In genomic region chr8:111439189-111439588, GRCm38 (mm10) we compare ENCODE assay signal across 8 mouse cellular contexts. TPM values are rescaled to one million over a fixed set of nuclear protein-coding genes. Genes with fewer than 3 reads are reported as not detected.
DNase-seq lines count a peak whose midpoint lies in the region; ATAC-seq and TF ChIP-seq lines count a peak whose summit lies in the region.

No protein-coding gene starts in this region.

- H3K4me1 ChIP-seq in bone marrow macrophage, adult 2 months (ENCODE audit: control insufficient read depth, insufficient read depth, low read length): no peaks in the 10 kb centered on the region
- H3K4me1 ChIP-seq in embryonic fibroblast, embryonic 13.5 days (ENCODE audit: control insufficient read depth, insufficient read depth, low read length): peaks cover 4% of the 10 kb centered on the region; the same call in 1 of the 2 replicates

- peak; percentile 89 for ATAC-seq in megakaryocyte progenitor cell, adult 5-6 weeks (replicated peaks; ENCODE audit: poor library complexity)

- no peak overlapping the region for H3K27ac ChIP-seq in bone marrow macrophage, adult 2 months (ENCODE audit: insufficient read depth, low read depth, low read length)
- H3K27ac ChIP-seq in embryonic fibroblast, embryonic 13.5 days (ENCODE audit: insufficient read depth, low read length): no peak overlapping the region

- no peak for TF ChIP-seq POLR2A in bone marrow macrophage, adult 2 months (IDR thresholded peaks at IDR 0.05; ENCODE audit: borderline replicate concordance, low read depth, low read length)
- TF ChIP-seq POLR2A in embryonic fibroblast, embryonic 13.5 days (IDR thresholded peaks at IDR 0.05; ENCODE audit: low read depth, low read length): no peak

- TF ChIP-seq CTCF in bone marrow macrophage, adult 2 months (IDR thresholded peaks at IDR 0.05; ENCODE audit: low read depth, low read length): peak; percentile 38; the same call in 1 of the 2 replicates
- TF ChIP-seq CTCF in embryonic fibroblast, embryonic 13.5 days (IDR thresholded peaks at IDR 0.05; ENCODE audit: borderline replicate concordance, insufficient read depth, low read length): 0 out of 2 replicates have a peak, but pooled peaks have one; percentile 15

- no peak overlapping the region for H3K4me3 ChIP-seq in bone marrow macrophage, adult 2 months (ENCODE audit: insufficient read depth, low read length)
- H3K4me3 ChIP-seq in embryonic fibroblast, embryonic 13.5 days (ENCODE audit: insufficient read depth, low read length): no peak overlapping the region

- DNase-seq in gastrocnemius, adult 18-20 months (ENCODE audit: low spot score): peak; percentile 51
- no peak for DNase-seq in gastrocnemius, adult 8-10 months (ENCODE audit: low spot score in 2 of 2)
- DNase-seq in induced T-regulatory cell, adult 2 months (ENCODE audit: low read depth): peak; percentile 85
- peak; percentile 70 for DNase-seq in left cerebral cortex, adult 11 months (ENCODE audit: low spot score)
- peak; percentile 16 to 28 for DNase-seq in spleen, postnatal 36 days (ENCODE audit: low spot score in 2 of 2)

RNA-seq across cellular contexts. Expression of gene Fa2h, which starts 45.6 kb away (rescaled TPM):
- under 1 TPM; 0.66 to 0.88 TPM for total RNA-seq in gastrocnemius, adult 18-20 months (2021)
- total RNA-seq in gastrocnemius, adult 8-10 months (2022): under 1 TPM; 0.17 to 0.58 (median 0.29) TPM
- not detected in 2 replicates for polyA plus RNA-seq in bone marrow macrophage, adult 2 months (2012; ENCODE audit: insufficient read depth, insufficient read length, missing spikeins)
- polyA plus RNA-seq in embryonic fibroblast, embryonic 13.5 days (2011; ENCODE audit: insufficient read length, low read depth, missing spikeins): not detected in 2 replicates
- not detected in 2 replicates for total RNA-seq in megakaryocyte progenitor cell, adult 5-6 weeks (2015)
- not detected in 2 replicates for total RNA-seq in megakaryocyte progenitor cell, adult 5-6 weeks (2017)

Comparison
In these comparisons a context has a peak if more than half of its experiments do, and no peak if none do; other contexts are left out.
1. DNase-seq: peak in gastrocnemius, adult 18-20 months (single experiment), induced T-regulatory cell, adult 2 months (single experiment), left cerebral cortex, adult 11 months (single experiment) and spleen, postnatal 36 days (2 of 2); none in gastrocnemius, adult 8-10 months (0 of 2).